Mouse (Mus musculus) limb, embryonic 11.5 days (tissue): ENCODE results near the gene Fry. TPM values are rescaled to one million over a fixed set of nuclear protein-coding genes. Genes with fewer than 3 reads are reported as not detected.

Experiments used
- ATAC-seq: fragments of 200-750 bp; cut with Nextera tagmentation; 2 replicates; pipeline ENCODE4 v1.8.0; 2017; ENCODE audit warnings: low read depth; ENCODE audit not compliant: insufficient number of reproducible peaks, low FRiP score, low TSS enrichment
- DNase-seq: peaks from one replicate; pipeline ENCODE4 v3.0.0-alpha.2; 2015; ENCODE audit warnings: low spot score
- H3K27ac ChIP-seq: fragments of 300-500 bp; sonication (generic); replicated peaks from 2 replicates; pipeline ENCODE4 v1.5.1; 2014; ENCODE audit warnings: low read depth, mild to moderate bottlenecking, low read length
- H3K27me3 ChIP-seq: fragments of 300-500 bp; sonication (generic); 2 replicates; pipeline ENCODE4 v1.6.1; 2014; ENCODE audit warnings: mild to moderate bottlenecking, low read length, mixed read lengths; ENCODE audit not compliant: control insufficient read depth, insufficient read depth
- H3K36me3 ChIP-seq: fragments of 300-500 bp; sonication (generic); 2 replicates; pipeline ENCODE4 v1.6.1; 2014; ENCODE audit warnings: mild to moderate bottlenecking, low read length, moderate library complexity, mixed read lengths; ENCODE audit not compliant: control insufficient read depth, insufficient read depth
- H3K4me1 ChIP-seq: fragments of 300-500 bp; sonication (generic); 2 replicates; pipeline ENCODE4 v1.6.1; 2014; ENCODE audit warnings: low read length, mixed read lengths; ENCODE audit not compliant: control insufficient read depth, insufficient read depth
- H3K4me2 ChIP-seq: fragments of 300-500 bp; sonication (generic); 2 replicates; pipeline ENCODE4 v1.6.1; 2014; ENCODE audit warnings: low read depth, mild to moderate bottlenecking, moderate library complexity; ENCODE audit not compliant: severe bottlenecking
- H3K4me3 ChIP-seq: fragments of 300-500 bp; sonication (generic); 2 replicates; pipeline ENCODE4 v1.5.1; 2014; ENCODE audit warnings: low read depth, low read length
- H3K9ac ChIP-seq: fragments of 300-500 bp; sonication (generic); 2 replicates; pipeline ENCODE4 v1.6.1; 2014; ENCODE audit warnings: mild to moderate bottlenecking, low read length
- H3K9me3 ChIP-seq: fragments of 300-500 bp; sonication (generic); 2 replicates; pipeline ENCODE4 v1.6.1; 2016; ENCODE audit warnings: low read length; ENCODE audit not compliant: control insufficient read depth
- WGBS: fragments of 180-500 bp; shearing (Covaris S2); extraction: QIAGEN DNeasy Blood & Tissue Kit; methylation state at CpG from one replicate; pipeline ENCODE4 v1.1.7; 2014; 5-methylcytosine and 5-hydroxymethylcytosine counted together
- polyA plus RNA-seq: library from polyadenylated mRNA; unstranded; fragments of >200 nt; fragmentation: Nextera tagmentation; extraction: Ambion mirVana; gene quantifications from 2 replicates; pipeline ENCODE4 v1.2.1, GENCODE M21; 2014

The Fry gene
- polyA plus RNA-seq, 1 experiment from 2014 or later = 5.2 TPM

- WGBS = 87% methylated on average over 5 of the region's 5 CpGs
- no peak overlapping the region for H3K27ac ChIP-seq
- no peak for ATAC-seq
Measured at GRCm38 (mm10) chr5:150332810-150333209, 214.4 kb downstream of the Fry start.

GRCm38 (mm10) chr5:150333328-150333731, 214.9 kb downstream of the Fry start:
- WGBS = 77% methylated on average over 10 of the region's 10 CpGs
- no peak for DNase-seq
- Histone ChIP-seq H3K9me3 (no peaks in the 10 kb centered on the region), H3K9ac (no peak overlapping the region), H3K27ac (no peak overlapping the region), H3K36me3 (no peaks in the 10 kb centered on the region), H3K4me3 (no peak overlapping the region), H3K4me2 (no peak overlapping the region; the same call in 1 of the 2 replicates), H3K4me1 (no peaks in the 10 kb centered on the region), H3K27me3 (no peaks in the 10 kb centered on the region)
- no peak for ATAC-seq

More at GRCm38 (mm10) chr5:150332810-150333209, 214.4 kb downstream of the Fry start:
- no peak overlapping the region for H3K9ac ChIP-seq
- no peaks in the 10 kb centered on the region for H3K4me1 ChIP-seq
- H3K4me2 ChIP-seq = no peak overlapping the region
- no peaks in the 10 kb centered on the region for H3K36me3 ChIP-seq
- no peak overlapping the region for H3K4me3 ChIP-seq
- no peaks in the 10 kb centered on the region for H3K9me3 ChIP-seq
- DNase-seq = no peak
- no peaks in the 10 kb centered on the region for H3K27me3 ChIP-seq

GRCm38 (mm10) chr5:150336451-150336850, 218.0 kb downstream of the Fry start:
- Histone ChIP-seq H3K9me3 (no peaks in the 10 kb centered on the region), H3K9ac (no peak overlapping the region), H3K27ac (no peak overlapping the region), H3K27me3 (no peaks in the 10 kb centered on the region), H3K4me2 (no peak overlapping the region), H3K36me3 (no peaks in the 10 kb centered on the region), H3K4me1 (no peaks in the 10 kb centered on the region), H3K4me3 (no peak overlapping the region)
- no peak for ATAC-seq
- 60% methylated on average over 10 of the region's 10 CpGs for WGBS
- DNase-seq = no peak

GRCm38 (mm10) chr5:150337696-150338095, 219.3 kb downstream of the Fry start:
- WGBS = 84% methylated on average over 7 of the region's 7 CpGs
- no peak for ATAC-seq

GRCm38 (mm10) chr5:150340944-150341343, 222.5 kb downstream of the Fry start:
- no peaks in the 10 kb centered on the region for H3K9me3 ChIP-seq
- no peak overlapping the region for H3K9ac ChIP-seq
- no peaks in the 10 kb centered on the region for H3K4me1 ChIP-seq
- ATAC-seq = no peak
- H3K4me3 ChIP-seq = no peak overlapping the region
- no peaks in the 10 kb centered on the region for H3K36me3 ChIP-seq
- H3K4me2 ChIP-seq = no peak overlapping the region
- DNase-seq = no peak
- H3K27me3 ChIP-seq = no peaks in the 10 kb centered on the region
- WGBS = 73% methylated on average over 5 of the region's 5 CpGs
- no peak overlapping the region for H3K27ac ChIP-seq

More at GRCm38 (mm10) chr5:150337696-150338095, 219.3 kb downstream of the Fry start:
- H3K4me1 ChIP-seq = no peaks in the 10 kb centered on the region
- no peak overlapping the region for H3K9ac ChIP-seq
- DNase-seq = no peak
- no peaks in the 10 kb centered on the region for H3K9me3 ChIP-seq
- no peak overlapping the region for H3K27ac ChIP-seq
- no peaks in the 10 kb centered on the region for H3K27me3 ChIP-seq
- no peak overlapping the region for H3K4me2 ChIP-seq
- H3K36me3 ChIP-seq = no peaks in the 10 kb centered on the region
- H3K4me3 ChIP-seq = no peak overlapping the region

- H3K9ac ChIP-seq = no peak overlapping the region
- 87% methylated on average over 3 of the region's 3 CpGs for WGBS
- no peak for ATAC-seq
Measured at GRCm38 (mm10) chr5:150342139-150342538, 223.7 kb downstream of the Fry start.

GRCm38 (mm10) chr5:150345946-150346345, 227.5 kb downstream of the Fry start:
- H3K9me3 ChIP-seq = no peaks in the 10 kb centered on the region; the same call in 1 of the 2 replicates
- H3K4me1 ChIP-seq = no peaks in the 10 kb centered on the region
- DNase-seq = no peak
- WGBS = 95% methylated on average over 7 of the region's 7 CpGs
- no peak for ATAC-seq
- no peaks in the 10 kb centered on the region for H3K36me3 ChIP-seq
- H3K9ac ChIP-seq = no peak overlapping the region
- H3K4me2 ChIP-seq = no peak overlapping the region
- no peak overlapping the region for H3K4me3 ChIP-seq
- no peak overlapping the region for H3K27ac ChIP-seq
- H3K27me3 ChIP-seq = no peaks in the 10 kb centered on the region

More at GRCm38 (mm10) chr5:150342139-150342538, 223.7 kb downstream of the Fry start:
- no peaks in the 10 kb centered on the region for H3K27me3 ChIP-seq
- H3K27ac ChIP-seq = no peak overlapping the region
- H3K9me3 ChIP-seq = no peaks in the 10 kb centered on the region; the same call in 1 of the 2 replicates
- no peaks in the 10 kb centered on the region for H3K36me3 ChIP-seq
- no peak for DNase-seq
- H3K4me2 ChIP-seq = no peak overlapping the region
- no peak overlapping the region for H3K4me3 ChIP-seq
- no peaks in the 10 kb centered on the region for H3K4me1 ChIP-seq

- H3K36me3 ChIP-seq = no peaks in the 10 kb centered on the region
- no peak overlapping the region for H3K4me3 ChIP-seq
- no peak overlapping the region for H3K4me2 ChIP-seq
- H3K4me1 ChIP-seq = no peaks in the 10 kb centered on the region
- no peak overlapping the region for H3K9ac ChIP-seq
- H3K27ac ChIP-seq = no peak overlapping the region
- no peaks in the 10 kb centered on the region for H3K27me3 ChIP-seq
- no peaks in the 10 kb centered on the region; the same call in 1 of the 2 replicates for H3K9me3 ChIP-seq
- WGBS = 86% methylated on average over 4 of the region's 4 CpGs
- no peak for DNase-seq
- no peak for ATAC-seq
Measured at GRCm38 (mm10) chr5:150346378-150346777, 227.9 kb downstream of the Fry start.

- Histone ChIP-seq H3K4me1 (no peaks in the 10 kb centered on the region), H3K9me3 (no peaks in the 10 kb centered on the region; the same call in 1 of the 2 replicates)
Measured at GRCm38 (mm10) chr5:150347845-150348244, 229.4 kb downstream of the Fry start.

More at GRCm38 (mm10) chr5:150347845-150348244, 229.4 kb downstream of the Fry start:
- no peaks in the 10 kb centered on the region for H3K36me3 ChIP-seq
- no peak overlapping the region for H3K27ac ChIP-seq
- H3K4me2 ChIP-seq = no peak overlapping the region
- H3K27me3 ChIP-seq = no peaks in the 10 kb centered on the region
- DNase-seq (no peak), ATAC-seq (no peak)
- no peak overlapping the region for H3K9ac ChIP-seq
- H3K4me3 ChIP-seq = no peak overlapping the region
- 91% methylated on average over 2 of the region's 2 CpGs for WGBS
